Mouse (Mus musculus) hindbrain, embryonic 14.5 days (tissue): ENCODE measurements around the gene Psmd11. TPM values are rescaled to one million over a fixed set of nuclear protein-coding genes. Genes with fewer than 3 reads are reported as not detected.

Source experiments
- ATAC-seq: fragments of 200-750 bp; cut with Nextera tagmentation; 2 replicates; pipeline ENCODE4 v1.8.0; 2017; ENCODE audit warnings: moderate number of reproducible peaks, mild to moderate bottlenecking, moderate TSS enrichment, moderate library complexity; ENCODE audit not compliant: low FRiP score
- DNase-seq: peaks from one replicate; pipeline ENCODE4 v3.0.0-alpha.2; 2015; ENCODE audit warnings: low spot score
- H3K27ac ChIP-seq: fragments of 300-500 bp; sonication (generic); 2 replicates; pipeline ENCODE4 v1.5.1; 2014; ENCODE audit warnings: mild to moderate bottlenecking, moderate library complexity
- H3K27me3 ChIP-seq: fragments of 300-500 bp; sonication (generic); 2 replicates; pipeline ENCODE4 v1.6.1; 2014; ENCODE audit warnings: mild to moderate bottlenecking, low read length, mixed read lengths; ENCODE audit not compliant: control insufficient read depth, insufficient read depth
- H3K36me3 ChIP-seq: fragments of 300-500 bp; sonication (generic); replicated peaks from 2 replicates; pipeline ENCODE4 v1.6.1; 2014; ENCODE audit not compliant: control insufficient read depth, insufficient read depth
- H3K4me1 ChIP-seq: fragments of 300-500 bp; sonication (generic); replicated peaks from 2 replicates; pipeline ENCODE4 v1.6.1; 2014; ENCODE audit warnings: antibody characterized with exemption, low read length, mixed read lengths; ENCODE audit not compliant: control insufficient read depth, insufficient read depth
- H3K4me2 ChIP-seq: fragments of 300-500 bp; sonication (generic); replicated peaks from 2 replicates; pipeline ENCODE4 v1.6.1; 2014; ENCODE audit warnings: mild to moderate bottlenecking, moderate library complexity
- H3K4me3 ChIP-seq: fragments of 300-500 bp; sonication (generic); replicated peaks from 2 replicates; pipeline ENCODE4 v1.5.1; 2014; ENCODE audit warnings: mild to moderate bottlenecking, low read length
- H3K9ac ChIP-seq: fragments of 300-500 bp; sonication (generic); 2 replicates; pipeline ENCODE4 v1.6.1; 2014
- H3K9me3 ChIP-seq: fragments of 300-500 bp; sonication (generic); 2 replicates; pipeline ENCODE4 v1.6.1; 2016; ENCODE audit warnings: low read length; ENCODE audit not compliant: control insufficient read depth
- WGBS: fragments of 180-500 bp; shearing (Covaris S2); extraction: QIAGEN DNeasy Blood & Tissue Kit; methylation state at CpG from one replicate; pipeline ENCODE4 v1.1.7; 2014; 5-methylcytosine and 5-hydroxymethylcytosine counted together
- polyA plus RNA-seq: library from polyadenylated mRNA; unstranded; fragments of >200 nt; fragmentation: Nextera tagmentation; extraction: Ambion mirVana; gene quantifications from 2 replicates; pipeline ENCODE4 v1.2.1, GENCODE M21; 2014

The Psmd11 gene
- polyA plus RNA-seq, 1 experiment from 2014 or later = 256 TPM

DNA sequence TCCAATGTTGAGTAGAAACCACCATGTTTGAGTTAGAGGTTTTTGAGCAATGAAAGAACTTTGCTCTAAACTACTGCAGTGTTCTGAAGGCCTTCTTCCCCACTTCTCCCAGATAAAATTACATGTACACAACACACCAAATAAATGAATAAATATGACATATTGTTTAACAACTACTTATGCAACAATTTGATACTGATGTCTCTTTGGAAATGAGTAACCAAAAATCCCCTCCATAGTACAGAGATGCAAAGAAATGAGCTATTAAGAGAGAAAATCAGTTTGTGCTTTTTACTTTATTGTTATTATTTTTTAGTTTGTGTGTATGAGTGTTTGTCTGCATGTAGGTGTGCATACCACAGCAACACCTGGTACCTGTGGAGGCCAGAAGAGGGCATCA, 78.1 kb downstream of the Psmd11 start:
- Histone ChIP-seq H3K9ac (no peak overlapping the region), H3K9me3 (no peaks in the 10 kb centered on the region), H3K4me2 (no peak overlapping the region), H3K4me3 (no peak overlapping the region), H3K27me3 (no peaks in the 10 kb centered on the region), H3K4me1 (peaks cover 41% of the 10 kb centered on the region), H3K36me3 (no peaks in the 10 kb centered on the region), H3K27ac (no peak overlapping the region)
- ATAC-seq (no peak), DNase-seq (no peak)

DNA sequence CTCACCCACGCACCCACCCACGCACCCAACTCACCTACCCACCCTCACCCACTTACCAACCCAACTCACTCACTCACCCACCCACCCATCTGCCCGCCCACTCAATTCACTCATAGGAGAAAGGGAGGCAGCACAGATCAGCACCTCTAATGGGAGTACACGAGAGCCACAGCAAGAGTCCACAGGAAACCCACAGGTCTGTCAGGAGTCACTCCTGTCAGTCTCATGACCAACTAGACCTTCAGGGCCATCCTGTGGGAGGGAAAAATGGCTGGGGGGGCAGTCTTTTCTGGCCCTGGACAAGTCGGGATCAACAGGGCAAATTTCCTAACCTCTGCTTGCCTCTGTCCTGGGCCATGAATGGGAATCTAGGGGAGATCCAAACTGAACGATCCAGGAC, 79.4 kb downstream of the Psmd11 start:
- H3K9me3 ChIP-seq = no peaks in the 10 kb centered on the region
- no peak for ATAC-seq
- no peaks in the 10 kb centered on the region for H3K27me3 ChIP-seq
- no peak for DNase-seq
- 91% methylated on average over 6 of the region's 6 CpGs for WGBS
- H3K36me3 ChIP-seq = no peaks in the 10 kb centered on the region
- no peak overlapping the region for H3K4me2 ChIP-seq
- H3K27ac ChIP-seq = no peak overlapping the region
- H3K4me1 ChIP-seq = peaks cover 41% of the 10 kb centered on the region
- no peak overlapping the region for H3K4me3 ChIP-seq
- no peak overlapping the region for H3K9ac ChIP-seq

DNA sequence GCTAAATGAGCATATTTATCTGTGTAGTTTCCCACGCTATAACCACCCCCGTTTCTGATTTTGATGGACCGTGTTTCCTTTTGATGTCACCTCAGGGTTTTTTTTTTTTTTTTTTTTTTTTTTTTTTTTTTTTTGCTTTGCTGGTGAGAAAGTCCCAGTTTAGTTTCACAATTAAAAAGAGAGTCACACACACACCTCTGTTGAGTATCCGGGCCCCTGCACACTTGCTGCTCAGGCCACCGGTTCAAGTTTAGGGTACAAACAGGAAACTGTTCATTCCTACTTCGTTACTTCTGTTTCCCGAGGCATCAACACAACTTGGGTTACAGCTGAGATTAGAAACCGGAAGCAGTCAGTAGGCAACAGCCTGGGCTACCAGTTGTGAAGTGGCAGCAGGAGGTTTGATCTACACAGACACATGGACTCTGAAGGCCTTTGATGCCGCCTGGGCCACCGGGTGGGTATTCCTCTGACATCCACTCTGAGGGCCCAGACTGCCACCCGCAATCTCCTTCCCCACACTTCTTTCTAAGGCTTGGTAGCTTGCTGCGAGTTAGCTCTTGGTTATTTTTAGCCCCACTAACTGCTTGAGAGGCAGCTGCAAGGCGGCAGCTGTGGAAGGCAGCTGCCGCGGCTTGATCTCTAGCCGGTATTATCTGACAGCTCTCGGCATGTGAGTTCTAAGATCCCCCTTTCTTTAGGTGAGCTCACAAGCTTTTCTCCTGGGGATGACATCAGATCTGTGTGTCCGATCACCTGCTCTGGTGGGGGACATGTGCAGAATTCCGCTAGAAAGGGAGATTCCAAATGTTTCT, 80.2 kb downstream of the Psmd11 start:
- no peaks in the 10 kb centered on the region for H3K9me3 ChIP-seq
- H3K4me1 ChIP-seq = peaks cover 34% of the 10 kb centered on the region
- 0 out of 2 replicates have a peak overlapping the region, but pooled peaks have one; percentile 12 for H3K9ac ChIP-seq
- H3K36me3 ChIP-seq = no peaks in the 10 kb centered on the region
- no peaks in the 10 kb centered on the region for H3K27me3 ChIP-seq
- no peak for ATAC-seq
- DNase-seq = no peak
- H3K4me2 ChIP-seq = no peak overlapping the region
- H3K27ac ChIP-seq = peak overlapping the region; percentile 21
- H3K4me3 ChIP-seq = no peak overlapping the region
- 45% methylated on average over 19 of the region's 19 CpGs for WGBS

DNA sequence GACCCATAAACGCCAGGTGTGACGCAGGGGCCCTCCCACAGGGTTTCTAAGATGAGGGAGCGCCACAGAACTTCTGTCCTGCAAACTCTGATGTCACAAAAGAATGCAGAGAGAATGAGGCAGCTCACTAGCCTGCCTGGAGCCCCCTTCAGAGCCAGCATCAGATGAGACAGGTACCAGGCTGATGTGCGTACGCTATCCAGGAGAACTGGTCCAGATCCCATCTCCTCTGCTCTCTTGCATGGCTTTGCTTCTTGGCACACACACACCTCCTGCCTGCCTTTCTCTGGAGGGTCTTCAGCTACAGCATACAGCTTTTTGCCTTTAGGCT, 80.7 kb downstream of the Psmd11 start:
- Histone ChIP-seq H3K36me3 (no peaks in the 10 kb centered on the region), H3K4me2 (no peak overlapping the region), H3K27ac (peak overlapping the region; percentile 21; the same call in 1 of the 2 replicates), H3K4me1 (peaks cover 34% of the 10 kb centered on the region), H3K27me3 (no peaks in the 10 kb centered on the region), H3K9me3 (no peaks in the 10 kb centered on the region), H3K4me3 (no peak overlapping the region), H3K9ac (0 out of 2 replicates have a peak overlapping the region, but pooled peaks have one; percentile 12)
- ATAC-seq = no peak
- WGBS = 74% methylated on average over 5 of the region's 5 CpGs
- no peak for DNase-seq

GRCm38 (mm10) chr11:80510124-80510523, 81.7 kb downstream of the Psmd11 start:
- H3K27me3 ChIP-seq = no peaks in the 10 kb centered on the region
- DNase-seq (no peak), ATAC-seq (no peak)
- H3K9ac ChIP-seq = no peak overlapping the region
- H3K4me2 ChIP-seq = no peak overlapping the region
- no peak overlapping the region for H3K4me3 ChIP-seq
- 85% methylated on average over 10 of the region's 10 CpGs for WGBS
- no peaks in the 10 kb centered on the region for H3K9me3 ChIP-seq
- H3K36me3 ChIP-seq = no peaks in the 10 kb centered on the region
- H3K27ac ChIP-seq = no peak overlapping the region
- H3K4me1 ChIP-seq = peaks cover 29% of the 10 kb centered on the region

DNA sequence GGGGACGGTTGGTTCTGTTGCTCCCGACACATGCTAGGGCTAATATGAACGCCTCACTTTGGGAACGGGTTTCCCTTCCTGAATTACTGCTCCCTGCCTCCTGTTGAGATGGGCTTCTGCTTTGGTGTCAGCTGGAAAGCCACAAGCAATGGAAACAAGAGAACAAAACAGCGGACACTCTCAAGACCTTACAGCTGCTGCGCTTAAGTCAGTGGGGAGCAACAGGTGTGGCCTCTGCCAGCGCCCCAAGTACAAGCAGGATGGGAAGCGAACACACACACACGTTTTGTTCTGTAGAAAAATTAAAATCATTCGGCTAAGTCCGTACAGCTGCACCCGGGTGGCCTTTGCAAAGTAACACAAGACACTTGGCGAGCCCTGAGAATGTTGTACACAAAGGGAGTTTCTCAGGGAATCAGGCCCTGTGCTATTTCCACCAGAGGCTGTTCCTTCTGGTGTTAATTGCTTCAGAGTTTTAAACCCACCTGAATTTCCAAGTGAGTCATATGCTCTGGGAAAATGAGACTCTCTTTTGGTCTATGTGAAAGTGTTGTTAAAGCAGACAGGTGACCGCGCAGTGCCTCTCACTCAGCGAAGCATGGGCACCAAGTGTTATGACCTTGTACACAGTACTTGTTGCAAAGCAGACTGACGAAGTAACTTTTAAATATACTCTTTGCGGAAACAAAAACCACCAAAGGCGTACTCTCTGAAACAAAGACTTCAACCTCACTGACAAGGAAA, 84.1 kb downstream of the Psmd11 start:
- Histone ChIP-seq H3K4me1 (peaks cover 33% of the 10 kb centered on the region; the same call in 1 of the 2 replicates), H3K4me3 (no peak overlapping the region), H3K36me3 (no peaks in the 10 kb centered on the region), H3K9ac (no peak overlapping the region), H3K27me3 (no peaks in the 10 kb centered on the region), H3K9me3 (no peaks in the 10 kb centered on the region), H3K4me2 (no peak overlapping the region), H3K27ac (no peak overlapping the region)
- DNase-seq (no peak), ATAC-seq (no peak)
- 71% methylated on average over 19 of the region's 19 CpGs for WGBS

- Histone ChIP-seq H3K9ac (no peak overlapping the region), H3K27me3 (no peaks in the 10 kb centered on the region), H3K4me2 (no peak overlapping the region), H3K4me1 (peaks cover 42% of the 10 kb centered on the region), H3K27ac (no peak overlapping the region), H3K4me3 (no peak overlapping the region), H3K9me3 (no peaks in the 10 kb centered on the region), H3K36me3 (no peaks in the 10 kb centered on the region)
- ATAC-seq = no peak
- WGBS = 48% methylated on average over 7 of the region's 7 CpGs
- no peak for DNase-seq
Observed at GRCm38 (mm10) chr11:80513796-80514195, 85.4 kb downstream of the Psmd11 start.

GRCm38 (mm10) chr11:80515346-80515745, 86.9 kb downstream of the Psmd11 start:
- Histone ChIP-seq H3K9ac (0 out of 2 replicates have a peak overlapping the region, but pooled peaks have one; percentile 1), H3K9me3 (no peaks in the 10 kb centered on the region), H3K4me2 (no peak overlapping the region), H3K36me3 (no peaks in the 10 kb centered on the region), H3K27ac (no peak overlapping the region), H3K27me3 (no peaks in the 10 kb centered on the region), H3K4me3 (no peak overlapping the region), H3K4me1 (peaks cover 46% of the 10 kb centered on the region)
- 47% methylated on average over 1 of the region's 1 CpGs for WGBS
- DNase-seq = no peak
- ATAC-seq = no peak

GRCm38 (mm10) chr11:80515895-80516294, 87.5 kb downstream of the Psmd11 start:
- peaks cover 46% of the 10 kb centered on the region for H3K4me1 ChIP-seq

More at GRCm38 (mm10) chr11:80515895-80516294, 87.5 kb downstream of the Psmd11 start:
- H3K27me3 ChIP-seq = no peaks in the 10 kb centered on the region
- no peak overlapping the region for H3K4me3 ChIP-seq
- no peak overlapping the region for H3K27ac ChIP-seq
- DNase-seq = no peak
- H3K36me3 ChIP-seq = no peaks in the 10 kb centered on the region
- H3K4me2 ChIP-seq = no peak overlapping the region
- no peaks in the 10 kb centered on the region for H3K9me3 ChIP-seq
- 0 out of 2 replicates have a peak overlapping the region, but pooled peaks have one; percentile 1 for H3K9ac ChIP-seq
- ATAC-seq = no peak
- 80% methylated on average over 8 of the region's 8 CpGs for WGBS
